8 mouse cellular contexts compared by ENCODE assay signal in the genomic region with DNA sequence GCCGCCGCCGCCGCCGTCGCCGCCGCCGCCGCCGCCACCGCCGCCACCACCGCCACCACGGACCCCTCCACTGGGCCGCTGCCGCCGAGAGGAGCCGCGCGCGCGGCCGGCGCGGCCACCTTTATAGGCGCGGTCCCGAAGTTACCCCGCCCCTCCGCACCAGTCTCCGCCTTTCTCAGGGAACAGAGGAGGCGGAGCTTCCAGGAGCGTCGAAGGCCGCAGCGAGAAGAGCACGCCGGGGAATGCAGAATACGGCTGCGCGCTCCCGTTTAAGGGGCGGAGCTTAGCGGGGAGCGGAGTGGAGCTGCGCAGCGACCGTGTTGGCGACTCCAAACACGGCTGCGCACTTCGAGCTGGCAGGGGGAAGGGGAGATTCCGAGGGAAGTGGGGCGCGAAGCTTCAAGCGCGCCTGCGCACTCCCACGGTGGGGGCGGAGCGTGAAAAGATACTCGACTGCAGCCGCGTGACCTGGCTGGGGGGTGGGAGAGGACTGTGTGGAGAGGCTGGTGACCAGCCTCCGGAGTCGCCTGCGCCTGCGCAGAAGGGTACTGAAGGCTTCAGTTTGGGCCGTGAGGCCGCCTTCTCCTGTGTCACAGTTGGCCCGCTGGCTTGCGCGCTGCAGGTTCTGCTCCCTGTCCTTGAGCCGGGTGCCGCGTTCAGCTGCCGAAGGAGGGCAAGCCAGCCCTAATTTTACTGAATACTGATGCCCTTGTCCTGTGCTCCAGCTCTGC. TPM values are rescaled to one million over a fixed set of nuclear protein-coding genes. Genes with fewer than 3 reads are reported as not detected.
A peak's percentile ranks its signal among the peaks of the same experiment; 100 is the strongest.
DNase-seq lines count a peak whose midpoint lies in the region; ATAC-seq lines count a peak whose summit lies in the region.

No protein-coding gene starts in this region.

- under 1% methylated on average over 70 of the region's 78 CpGs for WGBS in heart, embryonic 13.5 days
- WGBS in liver, embryonic 12.5 days (ENCODE audit: insufficient replicate concordance) = under 1% methylated on average over 49 of the region's 78 CpGs
- under 1% methylated on average over 60 of the region's 78 CpGs for WGBS in stomach, embryonic 15.5 days

- peaks cover 76% of the 10 kb centered on the region for H3K4me1 ChIP-seq in heart, embryonic 13.5 days
- H3K4me1 ChIP-seq in liver, embryonic 12.5 days = peaks cover 81% of the 10 kb centered on the region
- H3K4me1 ChIP-seq in stomach, embryonic 15.5 days = peaks cover 63% of the 10 kb centered on the region

- peak; percentile 61 for ATAC-seq in erythroid progenitor cell, adult 5-6 weeks (replicated peaks; ENCODE audit: low FRiP score, poor library complexity, severe bottlenecking)
- peak; percentile 81 for ATAC-seq in heart, embryonic 13.5 days (ENCODE audit: extremely low read depth, insufficient number of reproducible peaks, low FRiP score, low TSS enrichment)
- peak; percentile 85 for ATAC-seq in liver, embryonic 12.5 days
- ATAC-seq in stomach, embryonic 15.5 days (ENCODE audit: insufficient read depth, low FRiP score, low read depth) = peak; percentile 90

- peak; percentile 100 for DNase-seq in CD4-positive helper T cell, adult 2 months (ENCODE audit: low read depth, low spot score)
- peak; percentile 100 for DNase-seq in brain, embryonic 18.5 days (ENCODE audit: low read depth, low spot score)
- peak; percentile 100 for DNase-seq in kidney, postnatal 10 days
- DNase-seq in natural killer cell, adult 2 months (ENCODE audit: low spot score in 2 of 2) = peak; percentile 100

- H3K9me3 ChIP-seq in heart, embryonic 13.5 days = no peaks in the 10 kb centered on the region
- H3K9me3 ChIP-seq in liver, embryonic 12.5 days (replicated peaks) = no peaks in the 10 kb centered on the region
- H3K9me3 ChIP-seq in stomach, embryonic 15.5 days = no peaks in the 10 kb centered on the region

- peaks cover 25% of the 10 kb centered on the region for H3K36me3 ChIP-seq in heart, embryonic 13.5 days
- H3K36me3 ChIP-seq in liver, embryonic 12.5 days = peaks cover 29% of the 10 kb centered on the region
- peaks cover 3% of the 10 kb centered on the region; the same call in 1 of the 2 replicates for H3K36me3 ChIP-seq in stomach, embryonic 15.5 days

- H3K27ac ChIP-seq in heart, embryonic 13.5 days (replicated peaks) = peak overlapping the region; percentile 100
- H3K27ac ChIP-seq in liver, embryonic 12.5 days = peak overlapping the region; percentile 100
- peak overlapping the region; percentile 99 for H3K27ac ChIP-seq in stomach, embryonic 15.5 days

- peak overlapping the region; percentile 100 for H3K9ac ChIP-seq in heart, embryonic 13.5 days
- H3K9ac ChIP-seq in liver, embryonic 12.5 days = peak overlapping the region; percentile 98
- H3K9ac ChIP-seq in stomach, embryonic 15.5 days = peak overlapping the region; percentile 82

- peak overlapping the region; percentile 100 for H3K4me3 ChIP-seq in heart, embryonic 13.5 days
- H3K4me3 ChIP-seq in liver, embryonic 12.5 days = peak overlapping the region; percentile 91
- H3K4me3 ChIP-seq in stomach, embryonic 15.5 days (replicated peaks) = peak overlapping the region; percentile 77

- H3K27me3 ChIP-seq in heart, embryonic 13.5 days (replicated peaks) = no peaks in the 10 kb centered on the region
- H3K27me3 ChIP-seq in liver, embryonic 12.5 days (replicated peaks) = no peaks in the 10 kb centered on the region
- no peaks in the 10 kb centered on the region for H3K27me3 ChIP-seq in stomach, embryonic 15.5 days (replicated peaks)

- peak overlapping the region; percentile 97 for H3K4me2 ChIP-seq in heart, embryonic 13.5 days
- peak overlapping the region; percentile 92 for H3K4me2 ChIP-seq in liver, embryonic 12.5 days
- H3K4me2 ChIP-seq in stomach, embryonic 15.5 days = peak overlapping the region; percentile 84

RNA-seq across cellular contexts. Expression of gene Mknk2, which starts 1.5 kb away (rescaled TPM):
- total RNA-seq in erythroid progenitor cell, adult 5-6 weeks (2015; ENCODE audit: low replicate concordance) = 78.2 and 83.0 TPM in 2 replicates
- total RNA-seq in erythroid progenitor cell, adult 5-6 weeks (2017; ENCODE audit: low replicate concordance) = 49.4 and 67.6 TPM in 2 replicates
- polyA plus RNA-seq in heart, embryonic 13.5 days (2015; fragmentation: Nextera tagmentation; extraction: Ambion mirVana) = 78.2 and 78.7 TPM in 2 replicates
- 124 and 125 TPM in 2 replicates for polyA plus RNA-seq in liver, embryonic 12.5 days (2016; fragmentation: Nextera tagmentation; extraction: Ambion mirVana)
- polyA plus RNA-seq in stomach, embryonic 15.5 days (2015; fragmentation: Nextera tagmentation; extraction: Ambion mirVana) = 83.9 and 86.3 TPM in 2 replicates

RNA-seq across cellular contexts. Expression of gene Btbd2, which starts 19.5 kb away (rescaled TPM):
- total RNA-seq in erythroid progenitor cell, adult 5-6 weeks (2015; ENCODE audit: low replicate concordance) = 2.9 and 3.8 TPM in 2 replicates
- total RNA-seq in erythroid progenitor cell, adult 5-6 weeks (2017; ENCODE audit: low replicate concordance) = 9.2 and 25.3 TPM in 2 replicates
- 50.9 and 53.7 TPM in 2 replicates for polyA plus RNA-seq in heart, embryonic 13.5 days (2015; fragmentation: Nextera tagmentation; extraction: Ambion mirVana)
- polyA plus RNA-seq in liver, embryonic 12.5 days (2016; fragmentation: Nextera tagmentation; extraction: Ambion mirVana) = 26.0 and 27.3 TPM in 2 replicates
- 70.1 and 72.2 TPM in 2 replicates for polyA plus RNA-seq in stomach, embryonic 15.5 days (2015; fragmentation: Nextera tagmentation; extraction: Ambion mirVana)

RNA-seq across cellular contexts. Expression of gene Mob3a, which starts 25.4 kb away (rescaled TPM):
- total RNA-seq in erythroid progenitor cell, adult 5-6 weeks (2015; ENCODE audit: low replicate concordance) = 19.5 and 32.3 TPM in 2 replicates
- 9.0 and 25.7 TPM in 2 replicates for total RNA-seq in erythroid progenitor cell, adult 5-6 weeks (2017; ENCODE audit: low replicate concordance)
- polyA plus RNA-seq in heart, embryonic 13.5 days (2015; fragmentation: Nextera tagmentation; extraction: Ambion mirVana) = 26.0 and 27.2 TPM in 2 replicates
- polyA plus RNA-seq in liver, embryonic 12.5 days (2016; fragmentation: Nextera tagmentation; extraction: Ambion mirVana) = 43.9 and 45.3 TPM in 2 replicates
- polyA plus RNA-seq in stomach, embryonic 15.5 days (2015; fragmentation: Nextera tagmentation; extraction: Ambion mirVana) = 46.2 and 47.5 TPM in 2 replicates

RNA-seq across cellular contexts. Expression of gene Izumo4, which starts 25.6 kb away (rescaled TPM):
- 21.4 and 36.4 TPM in 2 replicates for total RNA-seq in erythroid progenitor cell, adult 5-6 weeks (2015; ENCODE audit: low replicate concordance)
- 3.3 and 3.8 TPM in 2 replicates for total RNA-seq in erythroid progenitor cell, adult 5-6 weeks (2017; ENCODE audit: low replicate concordance)
- polyA plus RNA-seq in heart, embryonic 13.5 days (2015; fragmentation: Nextera tagmentation; extraction: Ambion mirVana) = 12.7 and 13.5 TPM in 2 replicates
- polyA plus RNA-seq in liver, embryonic 12.5 days (2016; fragmentation: Nextera tagmentation; extraction: Ambion mirVana) = 10.1 and 10.6 TPM in 2 replicates
- 27.1 and 32.0 TPM in 2 replicates for polyA plus RNA-seq in stomach, embryonic 15.5 days (2015; fragmentation: Nextera tagmentation; extraction: Ambion mirVana)

RNA-seq across cellular contexts. Expression of gene Csnk1g2, which starts 53.7 kb away (rescaled TPM):
- total RNA-seq in erythroid progenitor cell, adult 5-6 weeks (2015; ENCODE audit: low replicate concordance) = 31.4 and 58.0 TPM in 2 replicates
- total RNA-seq in erythroid progenitor cell, adult 5-6 weeks (2017; ENCODE audit: low replicate concordance) = 50.1 and 62.4 TPM in 2 replicates
- 87.5 and 89.0 TPM in 2 replicates for polyA plus RNA-seq in heart, embryonic 13.5 days (2015; fragmentation: Nextera tagmentation; extraction: Ambion mirVana)
- 106 TPM in 2 replicates for polyA plus RNA-seq in liver, embryonic 12.5 days (2016; fragmentation: Nextera tagmentation; extraction: Ambion mirVana)
- polyA plus RNA-seq in stomach, embryonic 15.5 days (2015; fragmentation: Nextera tagmentation; extraction: Ambion mirVana) = 134 and 148 TPM in 2 replicates

Comparison
In these comparisons a context has a peak if more than half of its experiments do, and no peak if none do; other contexts are left out.
1. Peak in every context shown above with its lines: DNase-seq, ATAC-seq, H3K4me3 ChIP-seq and H3K27ac ChIP-seq.